Mouse (Mus musculus): ENCODE data around the gene Prkn. TPM values are rescaled to one million over a fixed set of nuclear protein-coding genes. Genes with fewer than 3 reads are reported as not detected.

The Prkn gene
- polyA plus RNA-seq, 1 experiment from 2014 or later: 6.6 TPM

DNA sequence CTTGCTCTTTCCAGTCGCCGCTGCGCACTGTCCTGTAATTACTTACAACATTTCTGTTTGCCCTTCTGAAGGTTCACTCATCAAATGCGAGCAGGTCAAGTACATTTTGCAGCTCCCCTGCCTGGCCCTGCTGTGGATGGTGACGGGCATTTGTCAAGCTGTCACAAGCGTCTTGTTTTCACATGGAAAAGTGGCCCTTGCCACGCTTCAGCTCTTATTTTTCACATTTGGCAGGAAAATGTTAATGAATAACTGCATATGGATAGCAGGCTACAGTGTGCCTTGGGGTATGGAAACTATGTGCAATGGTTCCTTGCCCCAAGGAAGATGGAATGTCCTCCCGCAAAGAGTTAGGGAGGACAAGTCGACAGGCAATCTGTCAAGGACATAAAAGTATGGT, 404.9 kb downstream of the Prkn start:
- 81% methylated on average over 9 of the region's 9 CpGs for WGBS
- ATAC-seq: no peak
- Histone ChIP-seq H3K27me3 (ENCODE audit: control insufficient read depth, insufficient read depth, low read depth, low read length) (no peaks in the 10 kb centered on the region), H3K4me3 (ENCODE audit: low read depth, low read length) (no peak overlapping the region), H3K4me2 (ENCODE audit: low read length) (no peak overlapping the region), H3K9me3 (replicated peaks; ENCODE audit: control insufficient read depth, low read length, poor library complexity, severe bottlenecking) (no peaks in the 10 kb centered on the region), H3K4me1 (ENCODE audit: control insufficient read depth, insufficient read depth, low read length) (no peaks in the 10 kb centered on the region), H3K9ac (ENCODE audit: low read depth, low read length) (no peak overlapping the region), H3K36me3 (ENCODE audit: control insufficient read depth, insufficient read depth, low read length) (no peaks in the 10 kb centered on the region), H3K27ac (ENCODE audit: low read length) (no peak overlapping the region)

DNA sequence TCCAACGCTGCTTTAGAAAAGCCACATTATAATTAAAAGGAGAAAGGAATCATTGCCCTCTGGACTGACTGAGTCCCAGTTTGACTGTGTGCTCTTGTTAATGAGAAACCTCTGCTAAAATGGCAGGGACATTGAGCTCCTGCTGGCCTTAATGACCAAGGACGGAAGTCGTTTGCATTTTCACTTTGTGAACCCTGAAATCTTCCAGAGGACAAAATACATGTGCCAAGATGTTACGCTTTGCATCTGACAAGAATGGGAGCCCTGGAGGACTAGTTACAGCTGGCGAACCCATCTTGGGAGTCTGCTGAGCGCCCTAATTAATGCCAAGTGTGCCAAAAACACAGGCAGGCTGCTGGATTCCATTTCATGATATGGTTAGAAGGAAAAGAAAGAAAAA, 409.0 kb downstream of the Prkn start:
- no peak for ATAC-seq

DNA sequence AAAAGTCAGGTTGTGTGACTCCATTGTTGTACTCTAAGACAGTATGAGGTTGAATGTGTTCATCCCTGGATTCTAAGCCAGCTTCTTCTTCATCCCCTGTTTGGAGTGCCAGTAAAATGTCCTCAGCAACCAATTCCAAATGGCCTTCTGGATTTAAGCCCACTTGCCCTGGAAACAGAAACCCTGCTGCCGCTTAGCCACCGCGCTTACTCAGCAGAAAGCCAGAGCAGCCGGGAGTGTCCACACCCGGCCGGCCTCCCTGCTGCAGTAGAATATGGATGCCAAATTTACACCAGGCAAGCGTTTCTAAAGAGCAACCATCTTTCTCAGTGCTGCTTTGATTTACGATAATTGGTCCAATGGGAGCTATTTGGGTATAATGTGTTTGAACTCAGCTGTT, 420.5 kb downstream of the Prkn start:
- ATAC-seq: no peak
- 65% methylated on average over 8 of the region's 8 CpGs for WGBS
- no peak overlapping the region for H3K27ac ChIP-seq (ENCODE audit: low read length)
- H3K27me3 ChIP-seq (ENCODE audit: control insufficient read depth, insufficient read depth, low read depth, low read length): no peaks in the 10 kb centered on the region
- H3K4me2 ChIP-seq (ENCODE audit: low read length): no peak overlapping the region
- no peaks in the 10 kb centered on the region for H3K9me3 ChIP-seq (replicated peaks; ENCODE audit: control insufficient read depth, low read length, poor library complexity, severe bottlenecking)
- H3K9ac ChIP-seq (ENCODE audit: low read depth, low read length): no peak overlapping the region
- no peaks in the 10 kb centered on the region for H3K36me3 ChIP-seq (ENCODE audit: control insufficient read depth, insufficient read depth, low read length)
- no peak overlapping the region for H3K4me3 ChIP-seq (ENCODE audit: low read depth, low read length)
- H3K4me1 ChIP-seq (ENCODE audit: control insufficient read depth, insufficient read depth, low read length): no peaks in the 10 kb centered on the region

More for the DNA sequence above, 409.0 kb downstream of the Prkn start:
- Histone ChIP-seq H3K4me2 (ENCODE audit: low read length) (no peak overlapping the region), H3K27me3 (ENCODE audit: control insufficient read depth, insufficient read depth, low read depth, low read length) (no peaks in the 10 kb centered on the region), H3K36me3 (ENCODE audit: control insufficient read depth, insufficient read depth, low read length) (no peaks in the 10 kb centered on the region), H3K4me1 (ENCODE audit: control insufficient read depth, insufficient read depth, low read length) (no peaks in the 10 kb centered on the region), H3K4me3 (ENCODE audit: low read depth, low read length) (no peak overlapping the region), H3K9me3 (replicated peaks; ENCODE audit: control insufficient read depth, low read length, poor library complexity, severe bottlenecking) (no peaks in the 10 kb centered on the region), H3K9ac (ENCODE audit: low read depth, low read length) (no peak overlapping the region), H3K27ac (ENCODE audit: low read length) (no peak overlapping the region)
- whole genome bisulfite sequencing: 55% methylated on average over 6 of the region's 6 CpGs

DNA sequence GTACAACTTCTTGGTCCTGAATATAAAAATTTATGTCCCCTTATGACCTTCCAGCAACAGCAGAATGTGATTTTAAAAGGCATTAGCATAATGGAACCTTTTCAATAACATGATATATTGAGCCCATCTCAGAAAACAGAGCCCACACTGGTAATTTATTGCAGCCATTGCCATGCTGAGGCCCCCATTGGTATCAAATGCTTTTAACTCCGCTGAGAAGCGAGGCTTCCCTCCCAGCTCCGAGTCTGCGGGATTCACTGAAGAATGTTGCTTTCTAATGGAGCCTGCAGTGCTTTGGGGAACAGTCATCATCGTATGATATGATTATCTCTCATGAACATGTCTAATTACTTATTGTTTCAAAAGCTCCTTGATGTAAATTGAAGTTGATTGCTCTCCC, 421.5 kb downstream of the Prkn start:
- H3K9me3 ChIP-seq (replicated peaks; ENCODE audit: control insufficient read depth, low read length, poor library complexity, severe bottlenecking): no peaks in the 10 kb centered on the region
- no peak for ATAC-seq
- H3K27me3 ChIP-seq (ENCODE audit: control insufficient read depth, insufficient read depth, low read depth, low read length): no peaks in the 10 kb centered on the region
- no peak overlapping the region for H3K4me3 ChIP-seq (ENCODE audit: low read depth, low read length)
- H3K9ac ChIP-seq (ENCODE audit: low read depth, low read length): no peak overlapping the region
- H3K36me3 ChIP-seq (ENCODE audit: control insufficient read depth, insufficient read depth, low read length): no peaks in the 10 kb centered on the region
- H3K4me2 ChIP-seq (ENCODE audit: low read length): no peak overlapping the region
- no peaks in the 10 kb centered on the region for H3K4me1 ChIP-seq (ENCODE audit: control insufficient read depth, insufficient read depth, low read length)
- WGBS: 69% methylated on average over 5 of the region's 5 CpGs
- no peak overlapping the region for H3K27ac ChIP-seq (ENCODE audit: low read length)

DNA sequence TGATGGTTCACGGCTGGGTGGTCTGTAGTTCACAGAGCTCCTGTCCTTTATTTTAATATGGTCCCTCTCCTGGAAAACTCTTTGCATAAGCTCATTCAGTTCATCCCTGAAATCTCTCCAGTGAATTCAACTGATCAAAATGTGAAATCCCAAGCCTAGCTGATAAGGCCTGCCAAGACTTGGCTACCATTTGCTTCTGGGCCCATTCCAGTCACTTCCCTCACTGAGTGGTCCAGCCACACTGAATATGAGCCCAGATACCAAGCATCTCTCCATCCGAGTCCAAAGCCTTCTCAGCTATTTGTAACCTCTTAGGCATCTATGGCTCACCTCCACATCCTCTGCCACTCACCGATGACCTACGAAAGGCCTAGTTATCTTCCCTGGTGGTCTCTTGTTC, 427.8 kb downstream of the Prkn start:
- Histone ChIP-seq H3K9ac (ENCODE audit: low read depth, low read length) (no peak overlapping the region), H3K36me3 (ENCODE audit: control insufficient read depth, insufficient read depth, low read length) (no peaks in the 10 kb centered on the region), H3K4me3 (ENCODE audit: low read depth, low read length) (no peak overlapping the region), H3K4me1 (ENCODE audit: control insufficient read depth, insufficient read depth, low read length) (no peaks in the 10 kb centered on the region), H3K27me3 (ENCODE audit: control insufficient read depth, insufficient read depth, low read depth, low read length) (no peaks in the 10 kb centered on the region), H3K27ac (ENCODE audit: low read length) (no peak overlapping the region), H3K4me2 (ENCODE audit: low read length) (no peak overlapping the region), H3K9me3 (replicated peaks; ENCODE audit: control insufficient read depth, low read length, poor library complexity, severe bottlenecking) (no peaks in the 10 kb centered on the region)
- 93% methylated on average over 4 of the region's 4 CpGs for WGBS
- no peak for ATAC-seq

DNA sequence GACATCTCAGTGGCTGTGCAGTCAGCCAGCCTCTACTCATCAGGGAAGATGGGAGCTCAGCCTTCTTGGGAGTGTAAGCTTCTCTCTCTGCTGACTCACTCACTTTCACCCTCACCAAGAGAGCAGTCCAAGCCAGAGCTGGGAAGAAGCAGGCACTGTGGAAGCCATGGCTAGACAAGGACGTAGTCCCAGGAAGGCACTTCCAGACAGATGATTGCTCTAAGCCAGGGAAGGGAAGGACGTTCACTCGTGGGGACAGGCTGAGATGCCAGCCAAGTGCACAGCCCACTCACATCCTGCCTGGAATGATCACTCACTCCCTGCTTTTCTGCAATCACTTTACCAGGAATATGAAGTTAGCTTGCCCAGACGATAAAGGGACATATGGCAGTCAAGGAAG, 430.0 kb downstream of the Prkn start:
- H3K36me3 ChIP-seq (ENCODE audit: control insufficient read depth, insufficient read depth, low read length): no peaks in the 10 kb centered on the region
- no peak for ATAC-seq
- WGBS: 94% methylated on average over 4 of the region's 4 CpGs

DNA sequence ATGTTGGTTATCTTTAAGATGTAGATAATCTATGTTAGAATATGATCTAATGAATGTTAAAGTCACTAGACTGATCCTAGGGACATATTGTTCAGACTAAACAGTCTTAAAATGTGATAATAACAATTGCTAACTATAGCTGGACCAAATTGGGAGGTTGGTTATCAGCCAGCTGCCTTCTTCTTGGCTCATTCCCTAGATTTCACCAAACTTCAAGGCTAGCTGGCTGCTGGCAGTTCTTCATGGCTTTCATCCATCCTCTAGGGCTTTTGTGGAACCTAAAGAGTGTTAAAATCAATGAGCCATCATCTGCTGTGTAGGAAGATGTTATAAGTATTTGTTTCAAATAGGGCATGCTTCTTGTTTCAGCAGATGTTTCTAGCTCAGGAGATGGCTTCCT, 431.7 kb downstream of the Prkn start:
- no peaks in the 10 kb centered on the region for H3K36me3 ChIP-seq (ENCODE audit: control insufficient read depth, insufficient read depth, low read length)
- H3K27me3 ChIP-seq (ENCODE audit: control insufficient read depth, insufficient read depth, low read depth, low read length): no peaks in the 10 kb centered on the region
- no peak overlapping the region for H3K4me3 ChIP-seq (ENCODE audit: low read depth, low read length)
- no peaks in the 10 kb centered on the region for H3K9me3 ChIP-seq (replicated peaks; ENCODE audit: control insufficient read depth, low read length, poor library complexity, severe bottlenecking)
- no peak overlapping the region for H3K4me2 ChIP-seq (ENCODE audit: low read length)
- H3K27ac ChIP-seq (ENCODE audit: low read length): no peak overlapping the region
- no peaks in the 10 kb centered on the region for H3K4me1 ChIP-seq (ENCODE audit: control insufficient read depth, insufficient read depth, low read length)
- no peak for ATAC-seq
- no peak overlapping the region for H3K9ac ChIP-seq (ENCODE audit: low read depth, low read length)

More for the DNA sequence above, 430.0 kb downstream of the Prkn start:
- no peaks in the 10 kb centered on the region for H3K4me1 ChIP-seq (ENCODE audit: control insufficient read depth, insufficient read depth, low read length)
- no peak overlapping the region for H3K27ac ChIP-seq (ENCODE audit: low read length)
- no peak overlapping the region for H3K4me2 ChIP-seq (ENCODE audit: low read length)
- H3K9ac ChIP-seq (ENCODE audit: low read depth, low read length): no peak overlapping the region
- no peaks in the 10 kb centered on the region for H3K9me3 ChIP-seq (replicated peaks; ENCODE audit: control insufficient read depth, low read length, poor library complexity, severe bottlenecking)
- no peaks in the 10 kb centered on the region for H3K27me3 ChIP-seq (ENCODE audit: control insufficient read depth, insufficient read depth, low read depth, low read length)
- no peak overlapping the region for H3K4me3 ChIP-seq (ENCODE audit: low read depth, low read length)

DNA sequence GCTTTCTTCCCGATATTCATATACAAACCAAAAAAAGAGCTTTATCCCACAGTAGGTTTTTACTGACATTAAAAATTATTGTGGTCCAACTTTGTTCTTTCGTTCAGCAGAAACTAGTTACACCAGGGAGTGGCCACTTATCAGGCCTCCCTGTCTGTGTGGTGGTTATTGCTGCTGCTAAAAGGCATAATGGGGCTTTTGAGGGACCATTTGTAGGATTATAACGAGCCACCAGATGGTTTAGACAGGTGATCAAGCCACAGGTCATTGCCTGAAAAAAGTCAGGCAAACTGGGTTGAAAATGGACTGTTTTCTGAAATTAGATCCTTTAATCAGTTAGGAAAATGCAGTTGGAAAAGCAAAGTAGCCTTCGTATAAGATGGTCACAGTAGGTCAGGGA, 444.1 kb downstream of the Prkn start:
- no peaks in the 10 kb centered on the region for H3K9me3 ChIP-seq (replicated peaks; ENCODE audit: control insufficient read depth, low read length, poor library complexity, severe bottlenecking)
- H3K9ac ChIP-seq (ENCODE audit: low read depth, low read length): no peak overlapping the region
- ATAC-seq: no peak
- no peak overlapping the region for H3K27ac ChIP-seq (ENCODE audit: low read length)
- H3K36me3 ChIP-seq (ENCODE audit: control insufficient read depth, insufficient read depth, low read length): no peaks in the 10 kb centered on the region
- no peaks in the 10 kb centered on the region for H3K27me3 ChIP-seq (ENCODE audit: control insufficient read depth, insufficient read depth, low read depth, low read length)
- WGBS: 79% methylated on average over 4 of the region's 4 CpGs
- H3K4me3 ChIP-seq (ENCODE audit: low read depth, low read length): no peak overlapping the region
- no peak overlapping the region for H3K4me2 ChIP-seq (ENCODE audit: low read length)
- H3K4me1 ChIP-seq (ENCODE audit: control insufficient read depth, insufficient read depth, low read length): no peaks in the 10 kb centered on the region

DNA sequence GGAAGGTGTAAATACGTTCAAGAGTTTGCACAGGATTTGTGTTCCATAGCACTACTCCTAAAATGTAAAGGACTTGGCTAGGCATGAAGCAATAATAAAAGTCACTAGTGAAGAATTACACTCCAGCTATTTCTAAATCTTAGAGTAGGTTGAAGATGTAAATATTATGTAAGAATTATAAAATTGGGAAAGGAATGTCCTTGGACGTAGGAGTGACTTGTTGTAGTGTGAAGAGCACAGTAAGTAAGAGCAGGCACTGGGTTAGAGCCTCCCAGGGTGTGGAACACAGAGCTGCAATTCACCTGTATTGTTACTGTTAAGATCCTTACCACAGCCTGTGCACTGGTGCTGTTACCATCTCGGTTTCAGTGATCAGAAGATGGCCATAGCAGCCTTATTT, 450.0 kb downstream of the Prkn start:
- no peak for ATAC-seq
- Histone ChIP-seq H3K9ac (ENCODE audit: low read depth, low read length) (no peak overlapping the region), H3K36me3 (ENCODE audit: control insufficient read depth, insufficient read depth, low read length) (no peaks in the 10 kb centered on the region), H3K9me3 (replicated peaks; ENCODE audit: control insufficient read depth, low read length, poor library complexity, severe bottlenecking) (no peaks in the 10 kb centered on the region), H3K4me2 (ENCODE audit: low read length) (no peak overlapping the region), H3K4me1 (ENCODE audit: control insufficient read depth, insufficient read depth, low read length) (no peaks in the 10 kb centered on the region), H3K27me3 (ENCODE audit: control insufficient read depth, insufficient read depth, low read depth, low read length) (no peaks in the 10 kb centered on the region), H3K4me3 (ENCODE audit: low read depth, low read length) (no peak overlapping the region), H3K27ac (ENCODE audit: low read length) (no peak overlapping the region)
- WGBS: 85% methylated on average over 3 of the region's 3 CpGs

GRCm38 (mm10) chr17:11303116-11303515, 462.9 kb downstream of the Prkn start:
- no peak overlapping the region for H3K4me2 ChIP-seq (ENCODE audit: low read length)
- 63% methylated on average over 9 of the region's 9 CpGs for WGBS
- ATAC-seq: no peak
- no peak overlapping the region for H3K4me3 ChIP-seq (ENCODE audit: low read depth, low read length)
- no peak overlapping the region for H3K27ac ChIP-seq (ENCODE audit: low read length)
- no peak overlapping the region for H3K9ac ChIP-seq (ENCODE audit: low read depth, low read length)
- H3K36me3 ChIP-seq (ENCODE audit: control insufficient read depth, insufficient read depth, low read length): no peaks in the 10 kb centered on the region
- no peaks in the 10 kb centered on the region for H3K9me3 ChIP-seq (replicated peaks; ENCODE audit: control insufficient read depth, low read length, poor library complexity, severe bottlenecking)
- peaks cover under 1% of the 10 kb centered on the region; the same call in 1 of the 2 replicates for H3K4me1 ChIP-seq (ENCODE audit: control insufficient read depth, insufficient read depth, low read length)
- no peaks in the 10 kb centered on the region for H3K27me3 ChIP-seq (ENCODE audit: control insufficient read depth, insufficient read depth, low read depth, low read length)
